Mouse (Mus musculus): Measurements from ENCODE around the gene Gas2l2. TPM values are rescaled to one million over a fixed set of nuclear protein-coding genes. Genes with fewer than 3 reads are reported as not detected.

Gene Gas2l2
- 0.01 TPM in 1 of 2 replicates, not detected in the other for polyA plus RNA-seq (2012; rRNA removed)

GRCm38 (mm10) chr11:83429355-83429754 is at the start of gene Gas2l2:
Gas2l2 (minus strand) TSS chr11:83429455.

GRCm38 (mm10) chr11:83472324-83473234 is 43.3 kb upstream of the Gas2l2 start, which contains the start of gene Taf15:
Taf15 (plus strand) TSS chr11:83473086.

GRCm38 (mm10) chr11:83462711-83463244 is 33.5 kb upstream of the Gas2l2 start, which contains the start of gene Mmp28:
Mmp28 (minus strand) TSS chr11:83463071.

GRCm38 (mm10) chr11:83437377-83437776 is 8.1 kb upstream of the Gas2l2 start, which contains the start of gene 1700020L24Rik:
1700020L24Rik (plus strand) TSS chr11:83437677.

GRCm38 (mm10) chr11:83409087-83409754 is 20.0 kb downstream of the Gas2l2 start, which contains the start of gene Rasl10b:
Rasl10b (plus strand) TSS chr11:83409137.

Other genes with a start within 250 kb of the Gas2l2 start
- 2.5 and 3.2 TPM in 2 replicates for gene Slfn3, start 238.1 kb downstream of the Gas2l2 start, polyA plus RNA-seq (2012; rRNA removed)
- gene Slfn14, start 142.7 kb downstream of the Gas2l2 start, polyA plus RNA-seq (2012; rRNA removed), result 15.2 and 18.5 TPM in 2 replicates
- gene Ap2b1, start 130.4 kb downstream of the Gas2l2 start, polyA plus RNA-seq (2012; rRNA removed), result 10.8 and 13.3 TPM in 2 replicates
- gene Pex12, start 126.9 kb downstream of the Gas2l2 start, polyA plus RNA-seq (2012; rRNA removed), result 3.1 and 3.7 TPM in 2 replicates
- 0.30 and 0.31 TPM in 2 replicates for gene Rasl10b, start 20.3 kb downstream of the Gas2l2 start, polyA plus RNA-seq (2012; rRNA removed)
- 1.6 and 2.5 TPM in 2 replicates for gene 1700020L24Rik, start 8.2 kb upstream of the Gas2l2 start, polyA plus RNA-seq (2012; rRNA removed)
- 0.24 and 0.29 TPM in 2 replicates for gene Mmp28, start 33.6 kb upstream of the Gas2l2 start, polyA plus RNA-seq (2012; rRNA removed)
- 44.5 and 48.8 TPM in 2 replicates for gene Taf15, start 43.6 kb upstream of the Gas2l2 start, polyA plus RNA-seq (2012; rRNA removed)
- gene Heatr9, start 92.7 kb upstream of the Gas2l2 start, polyA plus RNA-seq (2012; rRNA removed), result not detected in 2 replicates
- 0.29 and 0.35 TPM in 2 replicates for gene Ccl5, start 101.1 kb upstream of the Gas2l2 start, polyA plus RNA-seq (2012; rRNA removed)
- 8.0 and 10.2 TPM in 2 replicates for gene Ccl9, start 149.2 kb upstream of the Gas2l2 start, polyA plus RNA-seq (2012; rRNA removed)
- 2.4 and 3.8 TPM in 2 replicates for gene Ccl6, start 163.6 kb upstream of the Gas2l2 start, polyA plus RNA-seq (2012; rRNA removed)
- gene Rpl9-ps1, start 216.2 kb upstream of the Gas2l2 start, polyA plus RNA-seq (2012; rRNA removed), result not detected in 2 replicates
- gene Ccl3, start 219.9 kb upstream of the Gas2l2 start, polyA plus RNA-seq (2012; rRNA removed), result 0.66 and 1.0 TPM in 2 replicates
- gene Ccl4, start 233.1 kb upstream of the Gas2l2 start, polyA plus RNA-seq (2012; rRNA removed), result 0.31 and 0.66 TPM in 2 replicates

Measured in liver, embryonic 14 days (tissue).